Mouse (Mus musculus) T-helper 17 cell (primary cell): ENCODE measurements around the gene Gskip.

Experiments used
- in situ Hi-C, 2 experiments: fragments of 300-600 bp; cut with MboI, MseI; formaldehyde crosslinking; loops; 1 replicate in 1 of 2; 2 replicates in 1 of 2; pipeline ENCODE4 v1.15.1; 2025; ENCODE audit warnings: high pct_unique_total_duplicates in 2 of 2

Gskip gene

DNA sequence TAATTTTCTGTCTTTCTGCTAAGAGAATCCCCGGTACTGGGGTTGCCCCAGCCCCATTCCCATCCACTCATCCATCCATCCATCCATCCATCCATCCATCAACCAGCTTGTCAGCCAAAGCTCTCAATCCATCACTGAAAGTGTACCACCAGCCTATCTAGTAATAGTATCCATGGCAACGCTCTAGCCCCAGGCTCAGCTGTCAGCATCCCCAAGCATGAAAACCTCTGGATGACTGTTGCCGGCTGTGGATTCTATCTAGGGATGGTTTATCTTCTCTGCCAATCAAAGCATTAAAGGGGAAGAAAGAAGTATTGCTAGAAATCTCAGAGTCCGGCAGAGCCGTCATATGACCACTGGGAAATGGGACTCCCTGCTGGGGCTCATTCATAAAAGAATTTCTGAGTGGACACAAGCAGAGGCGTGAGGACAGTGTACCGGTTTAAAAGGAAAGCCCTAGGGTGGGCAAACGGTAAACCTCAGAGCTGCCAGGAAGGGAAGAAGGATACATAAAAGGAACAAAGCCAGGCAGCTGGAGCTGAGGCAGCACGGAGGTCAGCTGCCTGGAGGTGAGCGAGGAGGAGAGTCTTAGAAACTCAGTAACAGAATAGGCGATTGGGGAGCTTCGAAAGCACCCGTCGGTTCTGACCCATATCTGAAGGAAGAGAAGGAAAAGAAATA, 37.0 kb downstream of the Gskip start:
- in situ Hi-C loops, result loop anchor here in 1 of 2 experiments (5.0 kb wide), 1 partner anchor 34 kb away; the partner anchor contains the start of gene Atg2b

GRCm38 (mm10) chr12:105722657-105723056, 38.0 kb downstream of the Gskip start:
- in situ Hi-C loops, result loop anchor here in 1 of 2 experiments (5.0 kb wide), 1 partner anchor 35 kb away; the partner anchor contains the start of gene Atg2b

DNA sequence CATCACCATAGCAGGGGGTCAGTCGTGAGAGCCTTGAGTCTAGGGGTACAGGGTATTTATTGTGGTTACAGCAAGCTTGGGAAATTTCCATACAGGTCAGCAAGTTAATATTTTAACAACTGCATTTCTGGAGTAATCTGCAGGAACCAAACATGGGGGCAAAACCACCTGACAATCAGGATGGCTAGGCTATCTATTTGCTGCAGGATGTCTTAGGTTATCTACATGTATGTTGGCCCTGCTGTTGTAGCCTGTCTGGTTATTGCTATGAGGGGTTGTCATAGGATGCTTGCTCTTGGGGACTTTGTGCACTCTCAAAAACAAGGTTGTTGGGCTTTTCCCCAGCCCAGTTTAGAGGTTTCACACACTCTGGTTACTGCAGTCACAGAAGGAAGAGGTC, 40.0 kb downstream of the Gskip start:
- in situ Hi-C loops, result loop anchor here in 1 of 2 experiments (5.0 kb wide), 1 partner anchor 37 kb away; the partner anchor contains the start of gene Atg2b

GRCm38 (mm10) chr12:105725736-105726135, 41.1 kb downstream of the Gskip start:
- in situ Hi-C loops, result no loop called here

GRCm38 (mm10) chr12:105727268-105727667, 42.6 kb downstream of the Gskip start:
- in situ Hi-C loops, result no loop called here

DNA sequence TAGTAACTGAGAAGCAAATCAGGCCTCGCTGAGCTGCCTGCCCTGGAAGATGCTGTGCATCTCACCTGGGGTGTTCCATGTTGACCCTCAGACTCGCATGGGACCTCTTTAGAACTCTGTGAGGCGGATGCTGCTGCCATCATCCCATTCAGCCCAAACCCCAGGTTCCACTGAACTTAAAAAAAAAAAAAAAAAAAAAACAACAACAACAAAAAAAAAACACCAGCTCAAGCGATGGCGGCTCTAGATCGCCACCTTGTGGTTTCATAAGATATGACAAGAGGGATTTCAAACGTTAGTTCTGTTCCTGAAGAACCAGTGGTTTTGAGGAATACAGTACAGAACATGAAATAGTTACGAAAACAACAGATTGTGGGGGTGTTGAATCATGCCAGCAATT, 43.3 kb downstream of the Gskip start:
- in situ Hi-C loops, result no loop called here

DNA sequence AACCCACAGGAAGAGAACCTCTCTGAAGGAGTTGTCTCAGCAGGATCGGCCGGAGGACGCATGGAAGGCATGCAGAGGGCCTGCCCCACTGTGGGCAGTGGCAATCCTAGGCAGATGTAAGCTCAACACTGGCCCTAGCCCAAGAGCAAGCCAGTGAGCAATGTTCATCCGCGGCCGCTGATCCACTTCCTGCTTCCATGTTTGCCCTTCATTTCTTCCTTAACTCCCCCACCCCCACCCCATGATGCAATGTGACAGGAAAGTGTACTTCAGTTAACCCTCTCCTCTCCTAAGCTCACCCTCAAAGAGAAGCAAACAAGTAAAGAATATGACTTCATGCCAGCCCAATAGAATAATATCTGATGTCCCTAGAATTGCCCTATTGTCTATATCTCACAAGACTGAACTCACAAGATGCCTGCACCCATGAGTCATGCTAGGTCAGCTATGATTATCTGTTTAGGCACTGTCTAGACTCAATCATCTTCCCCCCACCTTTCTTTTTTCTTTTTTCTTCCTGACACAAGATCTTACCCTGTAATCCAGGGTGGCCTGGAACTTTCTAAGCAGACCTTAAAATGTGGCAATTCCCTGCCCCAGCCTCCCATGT, 46.3 kb downstream of the Gskip start:
- in situ Hi-C loops, result no loop called here

- in situ Hi-C loops, result no loop called here
These were observed 48.9 kb downstream of the Gskip start for GRCm38 (mm10) chr12:105733370-105734159.

GRCm38 (mm10) chr12:105735226-105735888, 50.7 kb downstream of the Gskip start:
- in situ Hi-C loops, result no loop called here

DNA sequence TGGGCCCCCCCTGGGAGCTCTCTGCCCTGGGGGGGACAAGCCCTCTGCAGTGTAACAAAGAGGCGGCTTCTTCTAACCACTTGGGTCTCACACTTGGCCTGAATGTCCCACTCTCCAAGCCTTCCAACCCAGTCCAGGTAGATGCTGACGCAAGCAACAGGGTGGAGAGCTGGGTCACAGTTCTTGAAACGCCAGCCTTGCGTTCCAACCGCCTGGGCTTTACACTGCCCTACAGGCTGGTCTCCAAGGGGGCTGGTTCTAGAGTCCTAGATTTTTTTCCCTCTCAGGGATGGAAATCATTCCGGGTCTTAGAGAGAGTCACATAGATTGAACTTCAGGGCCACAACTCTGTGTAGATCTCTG, 51.2 kb downstream of the Gskip start:
- in situ Hi-C loops, result no loop called here

- in situ Hi-C loops, result no loop called here
These were observed 53.9 kb downstream of the Gskip start for GRCm38 (mm10) chr12:105738316-105739096.

- in situ Hi-C loops, result no loop called here
These were observed 55.0 kb downstream of the Gskip start for GRCm38 (mm10) chr12:105739656-105740055.

DNA sequence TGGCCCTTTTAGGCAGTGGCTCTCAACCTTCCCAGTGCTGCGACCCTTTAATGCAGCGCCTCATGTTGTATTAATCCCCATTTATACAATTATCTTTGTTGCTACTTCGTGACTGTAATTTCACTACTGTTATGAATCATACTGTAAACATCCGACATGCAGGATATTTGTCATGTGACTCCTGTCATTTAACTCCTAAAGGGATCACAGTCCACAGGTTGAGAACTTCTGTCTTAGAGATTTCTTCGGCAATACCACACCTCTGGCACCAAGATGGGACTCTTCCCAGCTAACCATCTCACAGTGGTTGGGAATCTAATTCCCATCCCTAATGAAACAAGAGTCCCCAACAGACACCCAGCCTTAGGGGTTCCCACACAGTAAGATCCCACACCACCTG, 63.5 kb downstream of the Gskip start:
- in situ Hi-C loops, result no loop called here
